Mouse (Mus musculus) G1E (cell line): Measurements from ENCODE around the gene B3glct. TPM values are rescaled to one million over a fixed set of nuclear protein-coding genes. Genes with fewer than 3 reads are reported as not detected.

Experiments
- ATAC-seq: 2 replicates; pipeline ENCODE4 v1.8.0; 2016; ENCODE audit warnings: mild to moderate bottlenecking; ENCODE audit not compliant: insufficient number of reproducible peaks, poor library complexity, low FRiP score, severe bottlenecking; ENCODE audit errors: extremely low read depth
- DNase-seq: peaks from one replicate; pipeline ENCODE4 v3.0.0; 2012; ENCODE audit warnings: low spot score
- H3K27me3 ChIP-seq: 2 replicates; pipeline ENCODE4 v1.6.1; 2012; ENCODE audit warnings: mild to moderate bottlenecking, low read length, inconsistent platforms; ENCODE audit not compliant: insufficient read depth
- H3K36me3 ChIP-seq: replicated peaks from 2 replicates; pipeline ENCODE3; 2012; ENCODE audit warnings: mild to moderate bottlenecking, inconsistent platforms
- H3K4me1 ChIP-seq: 2 replicates; pipeline ENCODE4 v1.6.1; 2012; ENCODE audit warnings: low read depth, low read length, inconsistent platforms, mixed read lengths; ENCODE audit not compliant: insufficient read depth
- H3K4me3 ChIP-seq: 2 replicates; pipeline ENCODE4 v1.5.1; 2012; ENCODE audit warnings: low read depth, mild to moderate bottlenecking, inconsistent platforms, low read length, moderate library complexity, mixed read lengths
- H3K9me3 ChIP-seq: replicated peaks from 2 replicates; pipeline ENCODE4 v1.6.1; 2012; ENCODE audit warnings: inconsistent platforms
- CTCF ChIP-seq: IDR thresholded peaks from 2 replicates; pipeline ENCODE4 v1.5.1; 2012; ENCODE audit warnings: low read depth, low read length, inconsistent platforms, mixed read lengths
- GATA1 ChIP-seq: IDR thresholded peaks from 2 replicates; pipeline ENCODE4 v1.6.1; 2012; ENCODE audit warnings: borderline replicate concordance, low read length, inconsistent platforms, mixed read lengths
- GATA2 ChIP-seq: IDR thresholded peaks from 2 replicates; pipeline ENCODE4 v1.6.1; 2012; ENCODE audit warnings: low read depth, low read length, inconsistent platforms, borderline replicate concordance
- POLR2AphosphoS5 ChIP-seq: IDR thresholded peaks from 2 replicates; pipeline ENCODE4 v1.6.1; 2012; ENCODE audit warnings: low read depth, low read length, inconsistent platforms; ENCODE audit not compliant: insufficient replicate concordance
- TAL1 ChIP-seq: conservative IDR thresholded peaks from 2 replicates; pipeline ENCODE4 v1.6.1; 2012; ENCODE audit warnings: low read depth, low read length, inconsistent platforms, mixed read lengths
- polyA plus RNA-seq: library from polyadenylated mRNA; stranded (reverse); fragments of >175 nt; gene quantifications from 2 replicates; pipeline ENCODE4 v1.2.3, GENCODE M21; 2012
- total RNA-seq, 2 experiments: library from RNA; stranded (forward) in 1 of 2; stranded (reverse) in 1 of 2; fragments of 200-1000 nt in 1 of 2; fragments of >200 nt in 1 of 2; fragmentation: Nextera tagmentation in 1 of 2; gene quantifications; 2 replicates each; pipeline ENCODE4 v1.2.3; 2014 to 2017

Gene B3glct
- total and polyA plus RNA-seq, 3 experiments, result 4.6 to 18.1 (median 5.2) TPM

DNA sequence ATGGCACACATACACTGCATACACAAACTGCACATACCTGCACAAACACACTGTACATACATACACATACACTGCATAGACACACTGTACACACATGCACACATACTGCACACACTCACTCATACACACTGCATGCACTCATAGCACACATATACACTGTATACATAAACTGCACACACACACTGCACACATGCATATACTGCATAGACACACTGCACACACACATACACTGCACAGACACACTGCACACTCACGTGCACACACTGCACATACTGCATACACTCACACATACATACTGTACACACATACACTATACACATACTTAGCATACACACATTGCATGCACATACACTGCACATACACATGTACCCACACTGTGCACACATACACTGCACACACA is 59.2 kb downstream of the B3glct start:
- no peak for TF ChIP-seq POLR2AphosphoS5
- no peak for TF ChIP-seq GATA1
- TF ChIP-seq TAL1, result no peak
- TF ChIP-seq CTCF, result no peak
- no peak for TF ChIP-seq GATA2
- Histone ChIP-seq H3K27me3 (no peaks in the 10 kb centered on the region), H3K36me3 (peaks cover 40% of the 10 kb centered on the region), H3K4me1 (no peaks in the 10 kb centered on the region), H3K4me3 (no peak overlapping the region), H3K9me3 (peaks cover 7% of the 10 kb centered on the region)
- no peak for ATAC-seq
- no peak for DNase-seq

DNA sequence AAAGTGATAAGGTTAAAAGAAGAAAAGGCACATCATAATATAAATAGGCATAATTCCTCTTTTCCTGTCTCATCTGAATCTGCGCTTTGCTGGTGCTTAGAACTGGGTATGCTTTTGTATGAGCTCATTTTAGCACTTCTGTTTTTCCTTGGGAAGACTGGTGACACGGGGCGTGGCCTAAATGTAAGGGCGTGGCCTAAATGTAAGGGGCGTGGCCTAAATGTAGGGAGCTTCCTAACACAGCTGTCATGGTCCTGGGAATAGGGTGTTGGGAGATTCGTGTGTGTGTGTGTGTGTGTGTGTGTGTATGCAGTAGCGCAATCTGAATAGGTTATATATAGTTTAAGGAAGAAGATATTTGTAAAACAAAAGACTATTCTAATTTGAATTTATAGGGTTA is 62.1 kb downstream of the B3glct start:
- DNase-seq, result no peak
- H3K36me3 ChIP-seq, result peaks cover 39% of the 10 kb centered on the region
- no peak for ATAC-seq
- no peaks in the 10 kb centered on the region for H3K4me1 ChIP-seq
- TF ChIP-seq CTCF (no peak), POLR2AphosphoS5 (no peak), GATA1 (no peak), TAL1 (no peak), GATA2 (no peak)
- no peak overlapping the region for H3K4me3 ChIP-seq
- no peaks in the 10 kb centered on the region for H3K27me3 ChIP-seq
- 0 out of 2 replicates have a peak, but pooled peaks cover 2% of the 10 kb centered on the region for H3K9me3 ChIP-seq

DNA sequence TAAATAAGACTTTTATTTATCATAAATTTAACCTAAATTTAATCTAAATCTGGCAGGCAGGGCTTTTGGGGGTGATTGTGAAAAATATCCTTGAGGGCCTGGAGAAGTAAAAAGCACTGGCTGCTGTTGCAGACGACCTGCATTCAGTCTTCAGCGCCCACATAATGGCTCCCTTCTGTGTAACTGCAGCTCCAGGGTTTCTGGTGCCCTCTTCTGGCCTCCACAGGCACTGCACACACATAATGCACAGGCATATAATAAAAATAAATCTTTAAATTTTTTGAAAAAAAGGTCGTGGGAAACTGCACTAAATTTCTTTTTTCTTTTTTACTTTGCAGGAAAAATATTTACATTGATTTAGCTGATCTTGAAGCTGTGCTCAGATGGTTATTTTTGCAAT is 62.7 kb downstream of the B3glct start:
- H3K9me3 ChIP-seq, result 0 out of 2 replicates have a peak, but pooled peaks cover 2% of the 10 kb centered on the region
- ATAC-seq (no peak), DNase-seq (no peak)
- TF ChIP-seq POLR2AphosphoS5, result no peak
- no peak for TF ChIP-seq TAL1
- TF ChIP-seq CTCF, result no peak
- no peak for TF ChIP-seq GATA2
- no peak for TF ChIP-seq GATA1
- no peaks in the 10 kb centered on the region for H3K27me3 ChIP-seq
- no peaks in the 10 kb centered on the region for H3K4me1 ChIP-seq
- peaks cover 35% of the 10 kb centered on the region for H3K36me3 ChIP-seq
- H3K4me3 ChIP-seq, result no peak overlapping the region

DNA sequence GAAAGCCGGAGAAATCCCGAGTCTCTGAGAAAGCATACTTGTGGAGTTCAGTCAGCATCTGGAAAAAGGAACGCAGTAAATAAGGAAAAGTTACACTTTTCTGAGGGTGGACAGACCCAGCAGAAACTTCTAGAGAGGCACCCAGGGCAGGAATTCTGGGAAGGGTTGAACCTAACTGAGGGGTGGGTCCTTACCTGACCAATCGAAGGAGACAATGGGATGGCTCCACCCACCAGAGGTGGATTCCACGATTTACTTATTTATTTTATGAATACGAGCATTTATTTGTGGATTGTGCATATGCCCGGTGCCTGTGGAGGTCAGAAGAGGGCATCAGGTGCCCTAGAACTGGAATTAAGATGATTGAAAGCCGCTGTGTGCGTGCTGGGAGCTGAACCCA is 64.3 kb downstream of the B3glct start:
- Histone ChIP-seq H3K36me3 (peaks cover 36% of the 10 kb centered on the region), H3K4me3 (no peak overlapping the region), H3K27me3 (no peaks in the 10 kb centered on the region), H3K4me1 (no peaks in the 10 kb centered on the region), H3K9me3 (0 out of 2 replicates have a peak, but pooled peaks cover 2% of the 10 kb centered on the region)
- TF ChIP-seq CTCF (no peak), POLR2AphosphoS5 (no peak), GATA1 (no peak), TAL1 (no peak), GATA2 (no peak)
- no peak for ATAC-seq
- DNase-seq, result no peak

DNA sequence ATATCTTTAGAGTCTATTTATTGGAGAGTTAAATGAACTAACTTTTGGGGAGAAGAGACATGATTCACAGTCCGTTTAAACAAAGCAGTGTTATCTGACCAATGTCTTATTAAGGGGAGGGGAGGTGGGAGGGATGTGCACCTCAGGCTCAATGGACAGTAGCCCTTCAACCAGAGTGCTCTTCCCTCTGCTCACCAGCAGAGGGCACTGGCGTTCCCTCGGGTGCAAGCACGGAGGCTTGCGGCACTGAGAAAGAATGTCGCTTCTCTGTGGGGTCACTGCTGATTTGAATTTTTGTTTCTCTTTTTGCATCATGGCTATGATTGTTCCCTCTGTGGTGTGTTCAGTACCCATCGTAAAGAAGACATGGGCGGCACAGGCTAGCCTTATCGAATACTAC is 67.0 kb downstream of the B3glct start:
- Histone ChIP-seq H3K27me3 (no peaks in the 10 kb centered on the region), H3K36me3 (peaks cover 33% of the 10 kb centered on the region), H3K4me1 (no peaks in the 10 kb centered on the region), H3K9me3 (0 out of 2 replicates have a peak, but pooled peaks cover 1% of the 10 kb centered on the region), H3K4me3 (no peak overlapping the region)
- TF ChIP-seq GATA1, result no peak
- peak; percentile 40 for TF ChIP-seq CTCF
- DNase-seq, result no peak
- ATAC-seq, result no peak

DNA sequence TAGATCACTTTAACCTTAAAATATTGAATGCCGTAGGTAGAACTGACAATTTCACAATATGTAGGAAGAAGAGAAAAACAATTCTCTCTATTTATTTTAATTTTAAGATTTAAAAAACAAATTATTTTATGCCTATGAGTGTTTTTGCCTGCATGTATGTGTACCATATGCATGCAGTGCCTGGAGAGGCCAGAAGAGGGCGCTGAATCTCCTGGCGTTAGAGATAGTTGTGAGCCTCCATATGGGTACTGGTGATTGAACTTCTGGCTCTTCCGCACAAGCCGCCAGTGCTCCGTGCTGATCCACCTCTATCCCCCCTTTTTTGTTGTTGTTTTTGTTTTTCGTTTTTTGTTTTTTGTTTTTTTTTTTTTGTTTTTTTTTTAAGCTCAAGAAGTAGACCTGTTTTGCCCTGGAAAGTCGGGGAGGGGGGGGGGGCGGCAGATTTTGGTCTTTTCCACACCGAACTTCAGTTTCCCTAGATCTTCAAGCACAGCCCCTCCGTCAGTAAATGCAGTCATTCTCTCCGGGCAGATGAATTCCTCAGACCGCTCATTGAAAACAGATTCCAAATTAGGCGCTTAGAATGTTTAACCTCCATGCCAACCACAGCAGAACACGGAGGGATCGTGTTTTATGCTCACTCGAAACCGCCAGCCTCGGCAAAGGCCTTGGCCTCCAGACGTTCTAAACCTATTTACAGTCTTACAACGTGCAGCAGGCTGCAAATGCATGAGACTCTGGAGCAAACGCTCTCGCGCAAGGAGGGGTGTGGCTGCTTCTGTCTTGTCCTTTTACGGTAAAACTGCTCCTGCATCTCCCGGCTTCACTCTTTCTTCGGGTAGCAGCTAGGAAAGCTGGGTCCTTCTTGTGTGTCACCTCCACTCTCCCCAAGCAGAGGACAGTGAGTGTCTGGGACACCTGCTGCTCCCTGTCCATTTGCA is 70.9 kb downstream of the B3glct start:
- ATAC-seq, result no peak
- no peak for DNase-seq
- no peaks in the 10 kb centered on the region for H3K4me1 ChIP-seq
- H3K9me3 ChIP-seq, result no peaks in the 10 kb centered on the region
- H3K27me3 ChIP-seq, result no peaks in the 10 kb centered on the region
- H3K4me3 ChIP-seq, result no peak overlapping the region
- H3K36me3 ChIP-seq, result peaks cover 49% of the 10 kb centered on the region
- no peak for TF ChIP-seq TAL1
- TF ChIP-seq POLR2AphosphoS5, result no peak
- TF ChIP-seq CTCF, result no peak
- no peak for TF ChIP-seq GATA1
- no peak for TF ChIP-seq GATA2
